Comparison of ENCODE assay signal across 8 mouse cellular contexts in the genomic region with DNA sequence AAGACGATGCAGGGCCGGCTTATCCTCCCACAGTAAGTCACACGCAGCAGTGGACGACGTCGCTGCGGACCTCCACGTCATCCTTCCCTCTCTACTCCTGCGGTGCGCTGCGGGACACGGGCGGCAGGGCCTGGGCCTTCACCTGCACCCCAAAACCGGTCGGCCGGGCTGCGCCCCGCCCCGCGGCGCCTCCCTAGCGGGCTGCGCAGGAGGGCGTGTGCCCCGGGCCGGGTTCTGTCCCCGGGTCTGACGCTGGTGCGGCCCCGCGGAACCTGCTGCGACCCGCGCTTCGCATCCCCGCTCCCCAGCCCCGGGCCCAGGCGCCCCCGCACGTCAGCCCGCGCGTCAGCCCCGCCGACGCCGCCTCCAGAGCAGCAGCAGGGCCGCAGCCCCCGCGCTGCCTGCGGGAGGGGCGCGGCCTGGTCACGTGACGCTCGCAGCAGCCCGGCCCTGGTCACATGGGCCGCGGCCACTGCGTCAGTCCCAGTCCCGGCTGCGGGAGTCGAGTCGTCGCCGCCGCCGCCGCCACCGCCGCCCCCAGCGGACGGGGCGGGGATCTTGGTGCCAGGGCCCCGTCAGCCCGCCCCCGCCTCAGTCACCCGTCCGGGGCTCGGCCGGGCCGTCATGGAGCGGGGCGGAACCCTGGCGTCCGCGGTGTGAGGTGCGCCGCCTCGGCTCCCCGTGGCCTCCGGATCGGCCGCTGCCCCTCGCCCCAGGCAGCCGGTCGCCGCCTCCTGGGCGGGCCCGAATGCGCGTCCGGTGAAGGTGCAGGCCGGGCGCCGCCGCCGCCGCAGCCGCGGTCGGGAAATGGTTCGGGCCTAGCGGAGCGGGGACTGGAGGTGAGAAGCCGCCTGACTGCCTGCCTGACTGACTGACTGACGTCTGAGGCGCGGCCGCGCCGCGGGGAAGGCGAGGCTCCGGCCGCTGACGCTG. TPM values are rescaled to one million over a fixed set of nuclear protein-coding genes. Genes with fewer than 3 reads are reported as not detected.
DNase-seq lines count a peak whose midpoint lies in the region; TF ChIP-seq lines count a peak whose summit lies in the region.

Gene Aff4 (plus strand): TSS at position 543 of the 933 bp plus-strand sequence.

- H3K27me3 ChIP-seq in megakaryocyte, embryonic 14.5 days (replicated peaks): no peaks in the 10 kb centered on the region

- no peak for TF ChIP-seq POLR2A in cortical plate, adult 2 months (IDR thresholded peaks at IDR 0.05; ENCODE audit: extremely low read depth, insufficient read depth, low read length)

- H3K4me3 ChIP-seq in cortical plate, adult 2 months (ENCODE audit: insufficient read depth, low read length): peak within 1 kb of the TSS; percentile 58
- peak within 1 kb of the TSS; percentile 98 for H3K4me3 ChIP-seq in megakaryocyte, embryonic 14.5 days (replicated peaks)

- DNase-seq in adipocyte (ENCODE audit: low spot score): peak; percentile 83
- peak; percentile 85 for DNase-seq in gastrocnemius, postnatal 10 days
- peak; percentile 93 for DNase-seq in induced T-regulatory cell, adult 2 months (ENCODE audit: low read depth)
- DNase-seq in left cerebral cortex, adult 9 months (ENCODE audit: low spot score in 2 of 2): peak; percentile 77 to 83
- DNase-seq in right cerebral cortex, adult 2 months (ENCODE audit: low spot score in 2 of 2): peak; percentile 79 to 87
- DNase-seq in urinary bladder, postnatal 10 days (ENCODE audit: low spot score): peak; percentile 32

- no peaks in the 10 kb centered on the region for H3K9me3 ChIP-seq in megakaryocyte, embryonic 14.5 days

- H3K27ac ChIP-seq in cortical plate, adult 2 months (ENCODE audit: insufficient read depth, low read length): peak within 1 kb of the TSS; percentile 100

- no peak for TF ChIP-seq CTCF in cortical plate, adult 2 months (IDR thresholded peaks at IDR 0.05; ENCODE audit: extremely low read depth, insufficient read depth, low read length)

- H3K36me3 ChIP-seq in megakaryocyte, embryonic 14.5 days (replicated peaks; ENCODE audit: low read length): peaks cover 19% of the 10 kb centered on the region

- H3K4me1 ChIP-seq in cortical plate, adult 2 months (ENCODE audit: control insufficient read depth, insufficient read depth, low read length): 0 out of 2 replicates have a peak, but pooled peaks cover 1% of the 10 kb centered on the region
- H3K4me1 ChIP-seq in megakaryocyte, embryonic 14.5 days: peaks cover 64% of the 10 kb centered on the region

RNA-seq across cellular contexts. Expression of gene Aff4, which starts in this region (rescaled TPM):
- polyA plus RNA-seq in cortical plate, adult 2 months (2012; rRNA removed): 38.5 and 38.6 TPM in 2 replicates
- total RNA-seq in gastrocnemius, postnatal 10 days (2021): 100 to 1,000 TPM; 114 to 129 TPM
- 1.2 and 2.3 TPM in 2 replicates for polyA plus RNA-seq in megakaryocyte, embryonic 14.5 days (2012; ENCODE audit: insufficient read depth, low replicate concordance)

Comparison
In these comparisons a context has a peak if more than half of its experiments do, and no peak if none do; other contexts are left out.
1. Peak in every context shown above with its lines: DNase-seq, H3K4me3 ChIP-seq and H3K27ac ChIP-seq.
2. RNA of gene Aff4 (polyA plus RNA-seq): 38.5 to 38.6 TPM in cortical plate, adult 2 months; 1.2 to 2.3 TPM in megakaryocyte, embryonic 14.5 days; every median in the first group is over 10 times any median in the second.
3. DNase-seq: peak in every context shown above with its lines; median percentile 93 in induced T-regulatory cell, adult 2 months; 85 in gastrocnemius, postnatal 10 days; 83 in adipocyte; 83 in right cerebral cortex, adult 2 months; 80 in left cerebral cortex, adult 9 months; 32 in urinary bladder, postnatal 10 days.